Mouse (Mus musculus) G1E (cell line): ENCODE data around the gene Wdr78. TPM values are rescaled to one million over a fixed set of nuclear protein-coding genes. Genes with fewer than 3 reads are reported as not detected.

Experiments used
- ATAC-seq: 2 replicates; pipeline ENCODE4 v1.8.0; 2016; ENCODE audit warnings: mild to moderate bottlenecking; ENCODE audit not compliant: insufficient number of reproducible peaks, poor library complexity, low FRiP score, severe bottlenecking; ENCODE audit errors: extremely low read depth
- DNase-seq: peaks from one replicate; pipeline ENCODE4 v3.0.0; 2012; ENCODE audit warnings: low spot score
- H3K27me3 ChIP-seq: 2 replicates; pipeline ENCODE4 v1.6.1; 2012; ENCODE audit warnings: mild to moderate bottlenecking, low read length, inconsistent platforms; ENCODE audit not compliant: insufficient read depth
- H3K36me3 ChIP-seq: replicated peaks from 2 replicates; pipeline ENCODE3; 2012; ENCODE audit warnings: mild to moderate bottlenecking, inconsistent platforms
- H3K4me1 ChIP-seq: 2 replicates; pipeline ENCODE4 v1.6.1; 2012; ENCODE audit warnings: low read depth, low read length, inconsistent platforms, mixed read lengths; ENCODE audit not compliant: insufficient read depth
- H3K4me3 ChIP-seq: 2 replicates; pipeline ENCODE4 v1.5.1; 2012; ENCODE audit warnings: low read depth, mild to moderate bottlenecking, inconsistent platforms, low read length, moderate library complexity, mixed read lengths
- H3K9me3 ChIP-seq: replicated peaks from 2 replicates; pipeline ENCODE4 v1.6.1; 2012; ENCODE audit warnings: inconsistent platforms
- CTCF ChIP-seq: IDR thresholded peaks from 2 replicates; pipeline ENCODE4 v1.5.1; 2012; ENCODE audit warnings: low read depth, low read length, inconsistent platforms, mixed read lengths
- GATA1 ChIP-seq: IDR thresholded peaks from 2 replicates; pipeline ENCODE4 v1.6.1; 2012; ENCODE audit warnings: borderline replicate concordance, low read length, inconsistent platforms, mixed read lengths
- GATA2 ChIP-seq: IDR thresholded peaks from 2 replicates; pipeline ENCODE4 v1.6.1; 2012; ENCODE audit warnings: low read depth, low read length, inconsistent platforms, borderline replicate concordance
- POLR2AphosphoS5 ChIP-seq: IDR thresholded peaks from 2 replicates; pipeline ENCODE4 v1.6.1; 2012; ENCODE audit warnings: low read depth, low read length, inconsistent platforms; ENCODE audit not compliant: insufficient replicate concordance
- TAL1 ChIP-seq: conservative IDR thresholded peaks from 2 replicates; pipeline ENCODE4 v1.6.1; 2012; ENCODE audit warnings: low read depth, low read length, inconsistent platforms, mixed read lengths
- polyA plus RNA-seq: library from polyadenylated mRNA; stranded (reverse); fragments of >175 nt; gene quantifications from 2 replicates; pipeline ENCODE4 v1.2.3, GENCODE M21; 2012
- total RNA-seq, 2 experiments: library from RNA; stranded (forward) in 1 of 2; stranded (reverse) in 1 of 2; fragments of 200-1000 nt in 1 of 2; fragments of >200 nt in 1 of 2; fragmentation: Nextera tagmentation in 1 of 2; gene quantifications; 2 replicates each; pipeline ENCODE4 v1.2.3; 2014 to 2017

Gene Wdr78
- total and polyA plus RNA-seq, 3 experiments: 0.59 to 3.8 (median 1.0) TPM

- ATAC-seq: no peak
- Histone ChIP-seq H3K36me3 (no peaks in the 10 kb centered on the region), H3K4me1 (no peaks in the 10 kb centered on the region), H3K27me3 (no peaks in the 10 kb centered on the region), H3K9me3 (no peaks in the 10 kb centered on the region), H3K4me3 (no peak overlapping the region)
- TF ChIP-seq POLR2AphosphoS5 (no peak), CTCF (no peak), TAL1 (no peak), GATA1 (no peak), GATA2 (no peak)
- no peak for DNase-seq
Measured at GRCm38 (mm10) chr4:103011823-103012222, 102.5 kb downstream of the Wdr78 start.

GRCm38 (mm10) chr4:103010734-103011133 is 103.6 kb downstream of the Wdr78 start:
- Histone ChIP-seq H3K27me3 (no peaks in the 10 kb centered on the region), H3K36me3 (no peaks in the 10 kb centered on the region), H3K9me3 (no peaks in the 10 kb centered on the region), H3K4me3 (no peak overlapping the region), H3K4me1 (no peaks in the 10 kb centered on the region)
- ATAC-seq: no peak
- DNase-seq: no peak
- no peak for TF ChIP-seq GATA1
- TF ChIP-seq CTCF: no peak
- TF ChIP-seq TAL1: no peak
- TF ChIP-seq GATA2: no peak
- no peak for TF ChIP-seq POLR2AphosphoS5

- TF ChIP-seq GATA2: no peak
- no peak for ATAC-seq
Measured at GRCm38 (mm10) chr4:103006943-103007418, 107.4 kb downstream of the Wdr78 start.

GRCm38 (mm10) chr4:103006266-103006665 is 108.1 kb downstream of the Wdr78 start:
- no peaks in the 10 kb centered on the region for H3K9me3 ChIP-seq
- no peaks in the 10 kb centered on the region for H3K4me1 ChIP-seq
- no peaks in the 10 kb centered on the region for H3K36me3 ChIP-seq
- ATAC-seq (no peak), DNase-seq (no peak)
- no peaks in the 10 kb centered on the region for H3K27me3 ChIP-seq
- H3K4me3 ChIP-seq: no peak overlapping the region
- no peak for TF ChIP-seq GATA1

More at GRCm38 (mm10) chr4:103006943-103007418, 107.4 kb downstream of the Wdr78 start:
- Histone ChIP-seq H3K4me1 (no peaks in the 10 kb centered on the region), H3K27me3 (no peaks in the 10 kb centered on the region), H3K4me3 (no peak overlapping the region), H3K9me3 (no peaks in the 10 kb centered on the region), H3K36me3 (no peaks in the 10 kb centered on the region)
- no peak for DNase-seq

GRCm38 (mm10) chr4:103005190-103005945 is 109.0 kb downstream of the Wdr78 start:
- ATAC-seq (no peak), DNase-seq (no peak)
- Histone ChIP-seq H3K36me3 (no peaks in the 10 kb centered on the region), H3K4me3 (no peak overlapping the region), H3K9me3 (no peaks in the 10 kb centered on the region), H3K27me3 (no peaks in the 10 kb centered on the region), H3K4me1 (no peaks in the 10 kb centered on the region)
- TF ChIP-seq TAL1: no peak
- TF ChIP-seq GATA2: no peak
- no peak for TF ChIP-seq POLR2AphosphoS5
- no peak for TF ChIP-seq GATA1
- TF ChIP-seq CTCF: no peak

GRCm38 (mm10) chr4:103004681-103005080 is 109.7 kb downstream of the Wdr78 start:
- no peak for TF ChIP-seq TAL1
- TF ChIP-seq GATA1: no peak
- no peak for TF ChIP-seq GATA2
- TF ChIP-seq CTCF: no peak
- no peak for TF ChIP-seq POLR2AphosphoS5
- Histone ChIP-seq H3K4me1 (no peaks in the 10 kb centered on the region), H3K27me3 (no peaks in the 10 kb centered on the region), H3K9me3 (no peaks in the 10 kb centered on the region), H3K36me3 (no peaks in the 10 kb centered on the region), H3K4me3 (no peak overlapping the region)
- no peak for ATAC-seq
- DNase-seq: no peak
